Mouse (Mus musculus) kidney, embryonic 14.5 days (tissue): Measurements from ENCODE around the gene Arfgef2. TPM values are rescaled to one million over a fixed set of nuclear protein-coding genes. Genes with fewer than 3 reads are reported as not detected.

Source experiments
- ATAC-seq: fragments of 200-750 bp; cut with Nextera tagmentation; 2 replicates; pipeline ENCODE4 v1.8.0; 2017; ENCODE audit warnings: moderate number of reproducible peaks, mild to moderate bottlenecking, moderate TSS enrichment, moderate library complexity; ENCODE audit not compliant: low FRiP score, low TSS enrichment
- H3K27ac ChIP-seq: fragments of 300-500 bp; sonication (generic); 2 replicates; pipeline ENCODE4 v1.5.1; 2014; ENCODE audit warnings: low read depth, mild to moderate bottlenecking, low read length, moderate library complexity, mixed read lengths
- H3K27me3 ChIP-seq: fragments of 300-500 bp; sonication (generic); 2 replicates; pipeline ENCODE4 v1.6.1; 2014; ENCODE audit warnings: mild to moderate bottlenecking, low read length; ENCODE audit not compliant: control insufficient read depth, insufficient read depth
- H3K36me3 ChIP-seq: fragments of 300-500 bp; sonication (generic); 2 replicates; pipeline ENCODE4 v1.6.1; 2014; ENCODE audit warnings: low read length, mixed read lengths; ENCODE audit not compliant: control insufficient read depth, insufficient read depth
- H3K4me1 ChIP-seq: fragments of 300-500 bp; sonication (generic); 2 replicates; pipeline ENCODE4 v1.6.1; 2014; ENCODE audit warnings: low read length, mixed read lengths; ENCODE audit not compliant: control insufficient read depth, insufficient read depth
- H3K4me2 ChIP-seq: fragments of 300-500 bp; sonication (generic); replicated peaks from 2 replicates; pipeline ENCODE4 v1.6.1; 2014; ENCODE audit warnings: low read depth, mild to moderate bottlenecking, low read length
- H3K4me3 ChIP-seq: fragments of 300-500 bp; sonication (generic); 2 replicates; pipeline ENCODE4 v1.5.1; 2014; ENCODE audit warnings: mild to moderate bottlenecking, low read length
- H3K9ac ChIP-seq: fragments of 300-500 bp; sonication (generic); 2 replicates; pipeline ENCODE4 v1.6.1; 2014; ENCODE audit warnings: low read depth, mild to moderate bottlenecking, low read length, moderate library complexity
- H3K9me3 ChIP-seq: fragments of 300-500 bp; sonication (generic); 2 replicates; pipeline ENCODE4 v1.6.1; 2016; ENCODE audit warnings: low read length; ENCODE audit not compliant: control insufficient read depth
- WGBS: fragments of 180-500 bp; shearing (Covaris S2); extraction: QIAGEN DNeasy Blood & Tissue Kit; methylation state at CpG from one replicate; pipeline ENCODE4 v1.1.7; 2014; 5-methylcytosine and 5-hydroxymethylcytosine counted together
- polyA plus RNA-seq: library from polyadenylated mRNA; unstranded; fragments of >200 nt; fragmentation: Nextera tagmentation; extraction: Ambion mirVana; gene quantifications from 2 replicates; pipeline ENCODE4 v1.2.1, GENCODE M21; 2014

Arfgef2 gene
- polyA plus RNA-seq, 1 experiment from 2014 or later = 5.6 TPM

DNA sequence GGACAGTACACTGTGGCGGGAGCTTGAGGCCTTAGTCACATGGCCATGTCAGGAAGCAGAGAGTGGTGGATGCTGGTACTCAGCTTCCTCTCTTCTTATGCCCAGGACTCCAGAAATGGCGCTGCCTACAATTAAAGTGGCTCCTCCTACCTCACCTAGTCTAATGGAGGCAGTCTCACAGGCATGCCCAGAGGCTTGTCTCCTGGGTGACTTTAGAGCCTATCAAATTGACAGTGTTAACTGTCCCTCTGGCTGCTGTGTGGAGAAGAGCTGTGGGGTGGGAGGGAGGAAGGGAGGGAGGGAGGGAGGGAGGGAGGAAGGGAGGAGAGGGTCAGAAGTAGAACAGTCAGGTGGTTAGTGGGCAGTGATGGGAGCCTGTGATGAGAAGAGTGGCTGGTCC, 15.5 kb downstream of the Arfgef2 start:
- Histone ChIP-seq H3K4me3 (no peak overlapping the region), H3K4me2 (no peak overlapping the region), H3K36me3 (no peaks in the 10 kb centered on the region), H3K9me3 (no peaks in the 10 kb centered on the region), H3K27me3 (no peaks in the 10 kb centered on the region), H3K27ac (no peak overlapping the region), H3K9ac (no peak overlapping the region), H3K4me1 (peaks cover 10% of the 10 kb centered on the region)
- ATAC-seq = peak; percentile 49; the same call in 1 of the 2 replicates
- 44% methylated on average over 2 of the region's 2 CpGs for WGBS

- H3K27ac ChIP-seq = no peak overlapping the region
- H3K36me3 ChIP-seq = no peaks in the 10 kb centered on the region
- H3K27me3 ChIP-seq = no peaks in the 10 kb centered on the region
- H3K4me2 ChIP-seq = no peak overlapping the region
- no peak overlapping the region for H3K4me3 ChIP-seq
- 65% methylated on average over 3 of the region's 3 CpGs for WGBS
- H3K9ac ChIP-seq = no peak overlapping the region
- peaks cover 10% of the 10 kb centered on the region for H3K4me1 ChIP-seq
- H3K9me3 ChIP-seq = no peaks in the 10 kb centered on the region
- no peak for ATAC-seq
These were observed 16.0 kb downstream of the Arfgef2 start for GRCm38 (mm10) chr2:166821406-166821805.

DNA sequence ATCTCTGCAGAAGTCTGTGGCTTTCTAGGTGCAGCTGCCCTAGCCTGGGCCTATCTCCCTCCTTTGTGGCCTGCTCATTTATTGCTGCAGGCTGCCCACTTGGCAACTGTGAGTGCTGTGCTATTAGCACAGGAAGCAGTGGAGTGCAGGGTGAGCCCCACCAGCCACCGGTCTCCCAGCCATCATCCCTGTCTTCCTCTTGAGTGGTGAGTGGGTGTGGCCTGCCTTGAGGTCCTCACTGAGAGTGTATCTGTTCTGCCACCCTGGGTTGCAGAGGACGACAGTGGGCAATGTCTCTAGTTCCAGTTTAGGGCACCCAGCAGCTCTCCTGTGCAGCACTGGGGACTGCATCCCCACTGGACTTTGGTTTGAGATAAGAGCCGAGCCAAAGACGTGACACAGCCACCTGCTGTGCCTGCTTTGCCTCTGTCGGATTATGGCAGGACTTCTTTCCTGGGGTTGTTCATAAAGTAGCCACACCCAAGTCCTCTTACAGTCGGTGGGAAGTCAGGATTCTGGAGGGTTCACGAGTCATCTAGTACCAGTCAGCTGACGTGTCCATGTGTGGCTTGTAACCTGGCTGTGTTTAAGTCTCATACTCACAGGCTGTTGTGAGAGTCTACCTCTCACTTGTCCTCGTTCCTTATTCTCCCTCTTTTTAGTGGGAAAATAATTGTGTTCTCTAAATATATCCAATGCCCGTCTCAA, 16.9 kb downstream of the Arfgef2 start:
- Histone ChIP-seq H3K9me3 (no peaks in the 10 kb centered on the region), H3K4me2 (no peak overlapping the region), H3K27ac (no peak overlapping the region), H3K27me3 (no peaks in the 10 kb centered on the region), H3K4me3 (no peak overlapping the region), H3K4me1 (peaks cover 10% of the 10 kb centered on the region), H3K36me3 (no peaks in the 10 kb centered on the region), H3K9ac (no peak overlapping the region)
- 68% methylated on average over 10 of the region's 10 CpGs for WGBS
- no peak for ATAC-seq

- ATAC-seq = no peak
- no peaks in the 10 kb centered on the region for H3K9me3 ChIP-seq
- WGBS = 91% methylated on average over 2 of the region's 2 CpGs
- H3K27me3 ChIP-seq = no peaks in the 10 kb centered on the region
- no peaks in the 10 kb centered on the region for H3K36me3 ChIP-seq
- no peak overlapping the region for H3K4me3 ChIP-seq
- H3K9ac ChIP-seq = no peak overlapping the region
- H3K4me1 ChIP-seq = peaks cover 10% of the 10 kb centered on the region
- no peak overlapping the region for H3K27ac ChIP-seq
- H3K4me2 ChIP-seq = no peak overlapping the region
These were observed 17.5 kb downstream of the Arfgef2 start for GRCm38 (mm10) chr2:166822901-166823300.

- WGBS = 92% methylated on average over 5 of the region's 5 CpGs
- Histone ChIP-seq H3K27me3 (no peaks in the 10 kb centered on the region), H3K4me1 (peaks cover 10% of the 10 kb centered on the region), H3K4me2 (no peak overlapping the region), H3K27ac (no peak overlapping the region), H3K9ac (no peak overlapping the region), H3K36me3 (no peaks in the 10 kb centered on the region), H3K9me3 (no peaks in the 10 kb centered on the region), H3K4me3 (no peak overlapping the region)
- no peak for ATAC-seq
These were observed 19.0 kb downstream of the Arfgef2 start for GRCm38 (mm10) chr2:166824386-166824785.

DNA sequence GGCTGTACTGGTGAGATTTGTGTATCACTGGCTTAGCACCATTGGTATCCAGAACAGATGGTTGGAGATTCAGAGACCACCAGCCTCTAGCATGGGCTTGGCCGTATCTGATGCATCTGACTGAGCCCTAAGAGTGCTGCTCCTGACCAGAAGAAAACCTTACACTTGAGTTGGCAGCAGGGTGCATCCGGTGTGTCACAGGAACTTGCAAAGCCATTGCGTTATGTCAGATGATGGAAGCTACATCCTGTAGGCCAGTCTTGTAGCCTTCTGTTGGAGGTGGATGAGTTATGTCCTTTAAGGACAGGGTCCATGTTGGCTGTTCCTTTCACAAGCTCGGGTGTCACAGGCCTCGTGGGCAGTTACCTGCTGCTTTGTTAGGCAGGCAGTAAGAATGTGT, 19.6 kb downstream of the Arfgef2 start:
- no peak overlapping the region for H3K4me3 ChIP-seq
- H3K9me3 ChIP-seq = no peaks in the 10 kb centered on the region
- peaks cover 10% of the 10 kb centered on the region for H3K4me1 ChIP-seq
- H3K36me3 ChIP-seq = no peaks in the 10 kb centered on the region
- no peaks in the 10 kb centered on the region for H3K27me3 ChIP-seq
- H3K4me2 ChIP-seq = no peak overlapping the region
- no peak for ATAC-seq
- 75% methylated on average over 5 of the region's 5 CpGs for WGBS
- H3K9ac ChIP-seq = no peak overlapping the region
- H3K27ac ChIP-seq = no peak overlapping the region

DNA sequence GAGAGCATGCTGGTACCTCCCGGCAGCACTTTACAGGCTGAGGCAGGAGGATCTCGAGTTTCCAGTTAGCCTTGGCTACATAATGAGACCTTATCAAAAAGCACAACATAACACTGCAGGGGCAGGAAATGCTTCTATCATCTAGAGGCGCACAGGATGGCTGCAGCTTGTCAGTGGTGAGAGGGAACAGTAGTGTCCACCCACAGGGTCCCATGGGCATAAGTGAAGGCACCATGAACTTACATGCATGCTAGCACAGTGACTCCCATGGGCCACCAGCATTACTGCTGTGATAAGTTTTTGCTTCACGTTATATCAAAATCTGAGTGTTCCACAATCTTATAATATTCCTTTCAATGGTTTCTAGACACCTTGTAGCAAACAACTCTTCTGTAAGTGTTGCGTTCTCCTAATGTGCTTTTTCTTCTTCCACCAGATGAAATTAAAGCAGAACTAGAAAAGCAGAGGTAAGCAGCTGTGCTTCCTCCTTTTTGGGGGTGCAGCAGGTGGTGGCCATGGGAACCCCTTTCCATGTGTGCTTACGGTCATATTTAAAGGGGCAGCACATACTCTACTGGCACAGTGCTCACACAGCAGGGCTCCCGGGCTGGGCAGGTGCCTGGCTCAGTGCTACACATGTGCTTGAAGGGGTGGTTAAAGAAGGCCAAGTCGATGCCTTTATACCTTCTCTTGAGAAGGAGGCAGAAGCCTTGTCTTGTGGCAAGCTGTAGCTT, 21.3 kb downstream of the Arfgef2 start:
- Histone ChIP-seq H3K27me3 (no peaks in the 10 kb centered on the region), H3K27ac (no peak overlapping the region), H3K4me3 (no peak overlapping the region), H3K9me3 (no peaks in the 10 kb centered on the region), H3K4me2 (no peak overlapping the region), H3K9ac (no peak overlapping the region), H3K36me3 (no peaks in the 10 kb centered on the region), H3K4me1 (no peaks in the 10 kb centered on the region; the same call in 1 of the 2 replicates)
- 94% methylated on average over 8 of the region's 8 CpGs for WGBS
- no peak for ATAC-seq

- no peak overlapping the region for H3K9ac ChIP-seq
- WGBS = 92% methylated on average over 12 of the region's 12 CpGs
- no peak overlapping the region for H3K4me2 ChIP-seq
- no peak overlapping the region for H3K27ac ChIP-seq
- no peak for ATAC-seq
- H3K4me1 ChIP-seq = no peaks in the 10 kb centered on the region
- H3K4me3 ChIP-seq = no peak overlapping the region
- no peaks in the 10 kb centered on the region for H3K27me3 ChIP-seq
- H3K36me3 ChIP-seq = no peaks in the 10 kb centered on the region
- no peaks in the 10 kb centered on the region for H3K9me3 ChIP-seq
These were observed 22.9 kb downstream of the Arfgef2 start for GRCm38 (mm10) chr2:166828306-166828705.

- ATAC-seq = no peak
- H3K27me3 ChIP-seq = no peaks in the 10 kb centered on the region
- H3K4me1 ChIP-seq = no peaks in the 10 kb centered on the region
- no peak overlapping the region for H3K4me3 ChIP-seq
- peaks cover 1% of the 10 kb centered on the region; the same call in 1 of the 2 replicates for H3K36me3 ChIP-seq
- no peak overlapping the region for H3K9ac ChIP-seq
- H3K9me3 ChIP-seq = no peaks in the 10 kb centered on the region
- 78% methylated on average over 5 of the region's 5 CpGs for WGBS
- H3K4me2 ChIP-seq = no peak overlapping the region
- no peak overlapping the region for H3K27ac ChIP-seq
These were observed 25.0 kb downstream of the Arfgef2 start for GRCm38 (mm10) chr2:166830350-166830749.
